Mouse (Mus musculus): ENCODE results near the gene Nemp1.

The Nemp1 gene

DNA sequence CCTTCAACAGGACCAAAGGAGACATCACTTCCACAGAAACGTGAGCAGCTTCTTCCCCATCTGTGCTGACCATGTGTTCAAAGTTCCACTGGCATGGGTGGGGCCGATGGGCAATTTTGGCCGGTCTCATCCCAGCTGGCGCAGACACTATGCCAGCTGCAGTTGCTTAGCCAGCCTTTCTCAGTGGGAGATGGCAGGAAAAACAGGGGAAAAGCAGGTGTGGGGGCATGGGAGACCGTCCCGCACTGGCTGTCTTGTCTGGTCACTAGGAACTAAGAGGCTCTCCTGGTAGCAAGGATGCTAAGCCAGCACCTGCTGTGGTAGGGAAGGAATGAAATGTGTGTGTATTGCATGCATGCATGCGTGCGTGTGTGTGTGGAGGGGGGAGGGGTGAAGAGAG is 61.7 kb downstream of the Nemp1 start:
- no peak for DNase-seq

DNA sequence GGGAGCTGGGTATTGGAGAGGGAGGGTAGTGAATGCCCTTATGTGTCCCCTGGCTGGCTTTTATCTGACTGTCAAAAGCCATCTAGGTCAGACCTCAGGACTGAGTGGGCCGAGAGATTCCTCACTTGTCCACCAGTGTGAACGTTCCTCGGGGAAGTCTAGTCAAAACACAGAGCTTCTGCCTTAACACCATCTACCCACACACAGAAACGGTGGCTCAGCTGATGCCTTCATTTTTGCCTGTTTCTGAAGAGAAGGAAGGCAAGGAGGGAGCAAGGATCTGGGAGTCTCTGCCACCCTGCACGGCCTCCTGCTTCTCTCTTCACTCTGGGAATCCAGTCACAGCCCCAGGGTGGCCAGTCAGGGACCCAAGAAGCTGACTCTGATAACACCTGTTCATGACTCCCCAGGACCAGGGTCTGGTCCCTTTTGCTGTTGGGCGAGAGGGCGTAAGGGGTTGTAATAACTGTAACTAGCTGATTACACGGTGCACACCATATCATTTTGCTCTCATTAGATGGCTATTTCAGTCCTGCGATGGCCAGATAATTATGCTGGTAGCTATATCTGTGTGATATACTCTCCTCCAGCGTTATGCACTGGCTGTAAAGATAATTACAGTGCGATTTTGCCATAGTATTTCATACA is 63.7 kb downstream of the Nemp1 start:
- no peak for DNase-seq

DNA sequence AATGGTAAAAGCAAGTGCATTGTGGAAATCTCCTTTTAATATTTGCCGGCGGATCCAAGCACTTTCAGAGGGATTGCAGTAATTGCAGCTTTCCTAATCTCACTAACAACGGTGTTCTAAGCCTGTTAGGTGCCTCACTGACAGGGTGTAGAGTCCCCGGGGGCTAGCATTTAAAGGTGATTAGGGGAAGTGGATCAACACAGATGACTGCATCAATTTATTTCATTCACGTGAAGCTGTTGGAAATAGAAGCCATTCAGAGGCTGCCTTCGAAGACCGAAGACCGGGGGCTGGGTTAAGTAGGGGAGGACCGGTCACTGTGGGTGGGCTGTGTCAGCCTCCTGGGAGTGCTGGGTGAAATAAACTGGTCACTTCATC is 64.2 kb downstream of the Nemp1 start:
- DNase-seq: no peak

DNA sequence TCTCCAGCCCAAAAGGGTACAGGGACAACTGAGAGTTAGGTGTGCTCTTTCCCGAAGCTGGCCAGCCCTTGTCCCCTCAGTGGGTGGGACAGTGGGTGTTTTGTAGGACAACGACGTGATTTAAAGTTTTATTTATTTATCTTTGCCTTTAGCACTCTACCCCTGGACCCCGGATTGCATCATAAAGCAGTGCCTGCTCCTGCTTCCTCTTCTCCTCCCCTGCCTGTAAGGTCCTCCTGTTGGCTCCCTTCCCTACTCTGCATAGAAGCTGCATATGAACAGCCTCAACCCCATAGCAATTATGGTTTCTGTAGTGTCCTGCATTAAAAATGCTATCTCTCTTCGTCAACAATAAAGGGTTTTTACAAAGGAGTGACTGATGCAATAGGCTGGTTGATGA is 64.7 kb downstream of the Nemp1 start:
- DNase-seq: no peak

DNA sequence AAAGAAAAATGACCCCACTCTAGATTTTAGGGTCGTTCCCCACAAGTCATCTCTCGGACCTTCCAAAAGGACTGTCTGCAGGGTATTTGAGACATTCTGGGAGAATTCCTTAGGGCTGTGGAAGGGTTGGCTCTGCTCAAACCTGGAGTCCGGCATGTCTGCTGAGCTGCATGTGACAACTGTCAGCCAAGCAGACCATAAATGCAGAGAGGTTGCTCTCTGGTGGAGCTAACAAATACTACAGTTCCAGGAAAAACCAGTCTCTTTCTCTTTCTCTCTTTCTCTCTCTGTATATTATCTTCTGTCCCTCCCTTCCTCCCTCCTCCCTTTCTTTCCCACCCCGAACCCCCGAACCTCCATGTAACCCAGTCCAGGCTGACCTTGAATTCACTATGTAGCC is 67.7 kb downstream of the Nemp1 start:
- no peak for DNase-seq

DNA sequence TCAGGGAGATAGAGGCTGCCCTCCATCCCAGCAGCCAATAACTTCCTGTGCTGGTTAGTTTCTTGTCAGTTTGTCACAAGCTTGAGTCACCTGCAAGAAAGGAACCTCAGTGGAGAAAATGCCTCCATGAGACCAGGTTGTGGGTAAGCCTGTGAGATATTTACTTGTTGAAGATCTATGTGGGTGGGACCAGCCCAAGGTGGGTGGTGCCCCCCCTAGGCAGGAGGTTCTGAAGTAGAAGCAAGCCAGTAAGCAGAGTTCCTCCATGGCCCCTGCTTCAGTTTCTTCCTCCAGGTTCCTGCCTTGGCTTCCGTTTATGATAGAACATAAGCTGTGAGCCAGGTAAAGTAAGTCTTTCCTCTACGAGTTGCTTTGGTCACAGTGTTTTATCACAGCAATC is 69.6 kb downstream of the Nemp1 start:
- DNase-seq: no peak

DNA sequence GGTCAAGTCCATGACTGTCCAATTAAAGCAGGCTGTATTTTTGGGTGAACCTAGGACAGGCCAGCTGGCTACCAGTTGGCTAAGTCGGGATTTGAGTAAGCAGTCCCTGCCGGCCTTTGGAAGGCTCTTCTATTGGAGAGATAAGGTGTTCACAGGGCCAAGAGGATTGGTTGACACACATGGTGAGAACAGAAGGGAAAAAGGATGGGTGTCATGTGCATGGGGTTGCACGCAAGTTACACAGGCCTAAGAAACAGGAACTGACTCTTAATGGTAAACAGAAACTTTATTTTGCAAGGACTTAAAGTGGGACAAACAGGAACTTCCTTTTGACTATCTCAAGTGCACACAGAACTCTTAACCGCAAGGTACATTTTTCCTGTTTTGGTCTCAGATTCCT is 70.2 kb downstream of the Nemp1 start:
- no peak for DNase-seq

DNA sequence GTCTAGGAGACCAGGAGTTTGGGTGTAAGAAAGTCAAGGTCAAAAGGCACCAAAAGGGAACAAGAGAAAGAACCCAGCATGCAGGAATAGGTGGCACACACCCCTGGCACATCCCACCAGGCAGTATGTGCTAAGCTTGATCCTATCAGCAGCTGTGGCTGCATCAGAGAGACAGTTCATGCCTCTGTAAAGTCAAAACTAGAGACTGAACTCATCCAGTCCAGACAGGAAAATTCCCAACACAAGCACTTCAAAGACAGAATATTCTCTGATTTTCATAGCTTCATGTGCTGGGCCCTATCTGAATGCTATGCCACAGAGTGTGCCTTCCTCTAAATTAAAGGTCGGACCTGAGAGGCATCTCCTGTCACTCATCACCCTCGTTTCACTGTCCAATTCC is 70.9 kb downstream of the Nemp1 start:
- DNase-seq: no peak

DNA sequence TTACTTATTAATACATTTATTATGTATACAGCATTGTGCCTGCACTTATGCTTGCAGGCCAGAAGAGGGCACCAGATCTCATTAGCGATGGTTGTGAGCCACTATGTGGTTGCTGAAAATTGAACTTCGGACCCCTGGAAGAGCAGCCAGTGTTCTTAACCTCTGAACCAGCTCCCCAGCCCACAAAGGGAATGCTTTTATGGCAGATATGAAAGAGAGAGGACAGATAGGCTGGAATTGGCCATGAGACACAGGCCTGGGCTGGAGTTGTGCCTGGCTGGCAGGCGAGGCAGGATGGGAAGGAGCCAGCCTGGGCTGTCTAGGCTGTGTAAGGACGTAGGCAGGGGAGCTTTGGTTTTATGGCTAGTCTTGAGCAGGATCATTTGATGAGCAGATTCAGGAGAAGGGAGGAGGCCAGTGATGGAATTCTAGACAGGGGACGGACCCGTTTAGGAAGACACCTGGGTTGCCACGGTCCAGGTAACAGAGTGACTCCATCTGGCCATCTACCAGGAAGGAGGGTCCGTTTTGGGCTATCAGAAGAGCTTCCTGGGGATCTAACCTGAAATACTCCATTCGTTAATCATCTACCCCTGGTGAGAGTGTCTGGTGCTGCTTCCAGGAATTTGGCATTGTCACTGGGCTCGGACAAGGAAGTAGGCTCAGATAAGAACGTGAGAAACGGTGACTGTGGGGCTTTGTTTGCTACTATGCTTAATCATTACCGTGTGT is 71.6 kb downstream of the Nemp1 start:
- no peak for DNase-seq

DNA sequence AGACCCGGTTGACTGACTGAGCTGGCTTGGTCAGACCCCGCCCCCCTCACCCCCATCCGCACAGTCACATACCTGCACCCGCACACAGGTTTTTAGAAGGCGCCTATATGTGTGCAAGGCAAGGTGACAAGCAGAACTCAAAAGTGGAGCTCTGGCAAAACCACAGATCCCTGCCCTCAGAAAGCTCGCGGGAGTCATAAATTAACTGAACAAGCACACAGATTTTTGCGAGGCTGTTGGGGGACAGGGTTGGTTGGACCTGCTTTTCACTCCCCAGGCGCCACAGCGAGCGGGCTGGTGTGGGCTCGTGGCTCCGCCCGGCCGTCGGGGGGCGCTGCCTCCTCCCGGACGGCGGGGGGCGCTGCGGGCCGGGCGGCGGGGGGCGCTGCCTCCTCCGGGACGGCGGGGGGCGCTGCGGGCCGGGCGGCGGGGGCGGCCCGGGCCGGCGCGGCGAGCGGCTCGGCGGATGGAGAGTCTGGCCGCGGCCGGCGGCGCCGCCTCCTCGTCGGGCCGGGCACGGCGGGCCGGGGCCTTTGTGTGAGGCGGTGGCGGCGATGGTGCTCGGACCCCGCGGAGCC is 72.5 kb downstream of the Nemp1 start, which contains the start of gene Zbtb39:
Gene Zbtb39, plus strand, starts transcription at position 456 of the 578 bp plus-strand sequence.
- DNase-seq: peak; percentile 49 to 59

DNA sequence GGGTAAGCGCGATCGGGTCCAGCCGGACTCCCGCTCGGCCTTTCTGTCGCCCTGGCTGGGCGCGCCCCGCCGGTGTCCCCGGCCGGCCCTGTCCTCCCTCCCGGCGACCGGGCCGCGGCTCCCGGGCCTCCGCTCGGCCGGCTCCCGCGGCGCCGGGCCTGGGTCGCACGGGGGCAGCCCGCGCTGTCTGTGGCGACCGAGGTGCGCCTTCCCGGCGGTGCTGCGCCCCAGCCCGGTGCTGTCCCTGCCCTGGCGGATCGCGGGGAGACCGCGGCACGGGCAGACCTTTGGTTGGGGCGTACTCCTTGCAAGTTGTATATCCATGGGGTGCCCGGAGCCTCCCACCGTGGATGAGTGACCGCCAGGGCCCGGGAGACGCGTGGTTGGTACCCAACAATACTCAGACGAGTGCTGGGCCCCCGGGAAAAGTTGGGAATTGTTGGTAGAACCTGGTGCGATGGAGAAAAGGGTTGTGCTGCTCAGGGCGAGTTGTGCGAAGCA is 73.0 kb downstream of the Nemp1 start:
- DNase-seq: peak; percentile 20 to 32

DNA sequence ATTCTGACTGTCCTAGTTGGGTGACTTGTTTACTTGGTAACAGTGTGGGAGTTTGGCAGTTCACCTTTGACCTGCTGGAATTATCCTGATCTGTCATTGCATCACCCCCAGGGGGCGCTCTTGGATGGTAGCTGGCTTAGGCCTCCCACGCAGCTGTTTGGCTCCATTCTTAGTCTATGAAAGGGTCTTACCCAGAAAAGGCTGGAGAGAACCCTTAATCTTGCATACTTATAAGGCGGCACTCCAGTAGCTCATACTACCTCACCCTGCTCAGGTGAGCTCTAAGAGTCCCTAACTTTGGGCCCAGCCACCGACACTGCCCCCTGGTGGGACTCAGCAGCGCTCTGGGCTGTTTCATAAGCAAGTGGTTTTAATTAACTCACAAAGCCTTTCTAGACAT is 78.0 kb downstream of the Nemp1 start:
- DNase-seq: no peak

DNA sequence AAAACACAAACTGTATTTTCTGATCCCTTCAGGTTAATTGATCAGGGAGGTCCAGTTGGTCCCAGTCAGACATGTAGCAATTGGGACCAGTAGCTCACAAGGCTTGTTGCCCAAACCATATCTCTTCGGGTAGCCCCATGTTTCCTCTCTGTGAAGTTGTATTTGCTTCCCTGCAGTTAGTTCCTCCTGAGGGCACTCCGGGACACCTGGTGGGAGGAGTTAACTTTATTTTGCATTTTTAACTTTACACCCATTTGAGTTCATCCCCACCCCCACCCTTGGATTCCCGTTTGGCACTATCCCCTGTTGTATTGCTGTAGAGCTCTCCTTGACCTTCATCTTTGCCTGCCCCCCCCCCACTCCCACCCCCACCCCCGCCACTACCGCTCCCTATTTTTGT is 79.2 kb downstream of the Nemp1 start:
- DNase-seq: no peak

DNA sequence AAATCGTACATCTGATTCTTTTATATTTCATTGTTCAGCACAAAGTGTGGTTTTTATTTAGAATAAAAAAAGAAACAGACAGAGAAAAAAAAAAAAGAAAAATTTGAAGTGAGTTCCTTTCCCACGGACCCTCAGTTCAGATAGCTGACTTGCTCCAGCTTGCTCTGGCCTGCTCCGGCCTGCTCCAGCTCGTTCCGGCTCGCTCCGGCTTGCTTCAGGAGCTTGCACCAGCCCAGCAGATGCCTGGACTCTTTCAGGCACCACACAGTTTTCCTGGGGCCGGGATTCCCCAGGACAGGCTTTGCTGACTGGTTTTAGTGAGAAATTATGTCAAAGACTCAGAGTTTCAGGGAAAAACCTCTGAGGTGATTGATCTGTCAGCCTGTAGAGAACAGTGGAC is 80.6 kb downstream of the Nemp1 start:
- DNase-seq: no peak

DNA sequence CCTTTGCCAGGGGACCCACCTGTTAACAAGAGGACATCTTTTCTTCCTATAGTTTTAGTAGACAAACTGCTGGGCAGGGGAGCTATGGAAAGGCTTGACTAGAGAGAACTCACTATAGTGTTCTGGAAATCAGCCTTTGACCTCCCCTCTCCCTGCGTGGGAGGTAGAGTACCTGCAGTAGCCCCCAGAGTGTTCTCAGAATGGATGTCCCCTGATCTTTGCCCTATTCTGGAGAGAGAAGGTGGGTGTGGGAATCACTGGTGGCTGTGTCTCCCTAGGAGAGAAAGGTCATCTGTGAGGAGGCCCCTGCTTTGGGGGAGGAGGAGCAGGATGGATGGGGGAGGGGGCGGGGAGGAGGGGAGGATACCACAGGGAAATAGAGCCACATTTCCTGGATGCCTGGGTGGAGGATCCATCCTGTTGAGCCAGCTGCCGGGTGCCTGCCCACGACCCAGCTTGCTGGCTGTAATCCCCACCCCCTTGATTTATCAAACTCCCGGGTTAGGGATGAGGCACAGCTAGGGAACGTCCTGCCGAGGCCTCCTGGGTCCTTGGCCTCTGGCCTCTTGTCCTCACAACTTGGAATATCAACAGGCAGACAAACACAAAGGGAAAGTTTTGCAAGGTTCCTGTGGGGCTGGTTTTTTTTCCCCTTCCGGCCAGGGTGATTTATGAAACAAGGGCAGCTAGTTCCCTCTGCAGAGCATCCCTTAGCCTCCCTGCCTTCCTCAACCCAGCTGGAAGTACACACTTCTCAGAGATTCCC is 82.3 kb downstream of the Nemp1 start:
- DNase-seq: no peak

DNA sequence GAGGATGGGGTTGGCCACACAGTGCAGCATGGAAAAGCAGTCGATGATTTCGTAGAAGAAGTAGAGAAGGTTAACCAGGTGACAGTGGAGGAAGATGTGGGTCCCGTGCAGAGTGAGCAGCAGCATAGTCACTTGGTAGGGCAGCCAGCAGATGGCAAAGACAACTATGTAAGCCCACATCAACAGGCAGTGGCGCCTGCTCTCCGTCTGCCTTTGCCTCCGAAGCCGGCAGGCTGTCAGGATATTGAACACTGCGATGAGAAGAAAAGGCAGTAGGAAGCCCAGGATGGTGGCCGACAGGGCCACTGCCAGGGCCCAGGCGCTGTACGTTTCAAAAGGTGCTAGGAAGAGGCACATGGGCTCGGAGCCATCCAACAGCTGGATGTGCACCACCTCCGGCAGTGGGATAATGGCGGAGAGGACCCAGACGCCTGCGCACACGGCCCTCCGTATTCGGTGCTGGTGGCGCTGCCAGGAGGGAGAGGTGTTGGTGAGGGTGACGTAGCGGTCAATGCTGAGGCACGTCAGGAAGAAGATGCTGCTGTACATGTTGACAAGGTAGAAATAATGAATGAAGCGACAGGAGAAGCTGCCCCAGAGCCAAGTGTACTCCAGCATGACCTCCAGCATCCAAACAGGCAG is 83.6 kb downstream of the Nemp1 start:
- no peak for DNase-seq
